Mouse (Mus musculus) spleen, postnatal 36 days (tissue): ENCODE measurements around the gene Tmem190.

Source experiments
- DNase-seq, 2 experiments: peaks; one replicate each; pipeline ENCODE4 v3.0.0; 2022; ENCODE audit warnings: low spot score in 2 of 2, mixed read lengths in 1 of 2

Tmem190 gene

DNA sequence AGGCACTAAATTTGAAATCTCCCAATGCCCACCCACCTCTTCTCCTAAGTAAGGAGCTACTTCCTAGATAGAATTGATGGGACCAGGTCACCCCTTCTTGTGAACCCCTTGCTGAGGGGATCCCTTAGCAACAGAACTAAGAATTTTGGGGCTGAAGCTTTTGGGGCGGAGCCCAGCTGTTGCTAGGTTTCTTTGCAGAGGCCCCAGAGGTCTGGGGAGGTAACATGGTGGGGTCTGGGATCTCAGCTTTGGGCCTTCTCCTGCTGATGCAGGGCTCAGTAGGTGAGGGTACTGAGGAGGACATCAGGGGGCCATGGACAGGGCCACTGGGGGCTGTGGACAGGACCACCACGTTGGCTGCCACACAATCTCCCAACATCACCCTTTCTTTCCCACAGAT is at the start of gene Tmem190, which contains the start of gene Il11:
Gene Tmem190, plus strand, starts transcription at position 179 of the 400 bp plus-strand sequence.
Gene Il11, minus strand, starts transcription at position 101 of the 400 bp plus-strand sequence.
- no peak for DNase-seq

DNA sequence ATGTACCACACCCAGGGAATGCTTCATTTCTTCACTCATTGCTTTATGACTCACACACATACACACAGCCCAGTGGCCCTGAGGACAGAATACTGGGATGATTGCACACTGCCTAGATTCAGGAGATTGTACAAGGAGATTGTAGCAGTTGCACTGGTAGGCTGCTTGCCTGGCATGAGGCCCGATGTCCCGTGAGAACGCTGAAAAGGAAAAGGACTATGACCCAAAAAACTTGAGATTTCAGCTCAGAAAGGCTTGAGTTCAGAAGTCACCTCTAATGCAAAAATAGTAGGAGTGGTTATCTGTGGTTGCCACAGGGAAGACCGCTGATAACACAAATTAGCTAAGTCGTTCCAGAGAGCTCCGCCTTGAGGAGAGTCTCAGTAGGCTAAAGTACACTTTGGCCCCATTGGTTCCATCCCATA is 49.8 kb upstream of the Tmem190 start:
- DNase-seq = no peak

DNA sequence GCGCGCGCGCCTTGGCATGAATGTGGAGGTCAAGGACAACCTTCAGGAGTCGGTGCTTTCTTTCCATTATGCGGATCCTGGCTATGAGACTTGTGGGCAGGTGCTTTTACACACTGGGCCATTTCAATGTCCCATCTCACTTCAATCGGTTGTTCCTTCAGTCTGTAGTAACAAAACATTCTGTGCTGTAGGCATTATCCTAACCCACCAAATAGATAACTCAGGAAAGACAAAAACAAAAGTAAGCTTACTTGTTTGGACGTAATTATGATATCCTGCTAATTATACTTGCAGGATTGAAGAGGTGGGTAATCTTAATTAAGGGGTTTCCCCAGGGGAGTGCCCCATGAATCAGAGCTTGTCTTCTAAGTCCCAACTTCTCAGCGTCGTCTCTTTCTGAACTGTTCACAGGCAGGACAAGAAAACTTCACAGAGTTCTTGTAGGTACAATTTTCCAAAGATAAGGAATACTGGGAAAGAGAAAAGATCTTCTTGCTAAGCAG is 43.6 kb upstream of the Tmem190 start:
- DNase-seq = no peak

DNA sequence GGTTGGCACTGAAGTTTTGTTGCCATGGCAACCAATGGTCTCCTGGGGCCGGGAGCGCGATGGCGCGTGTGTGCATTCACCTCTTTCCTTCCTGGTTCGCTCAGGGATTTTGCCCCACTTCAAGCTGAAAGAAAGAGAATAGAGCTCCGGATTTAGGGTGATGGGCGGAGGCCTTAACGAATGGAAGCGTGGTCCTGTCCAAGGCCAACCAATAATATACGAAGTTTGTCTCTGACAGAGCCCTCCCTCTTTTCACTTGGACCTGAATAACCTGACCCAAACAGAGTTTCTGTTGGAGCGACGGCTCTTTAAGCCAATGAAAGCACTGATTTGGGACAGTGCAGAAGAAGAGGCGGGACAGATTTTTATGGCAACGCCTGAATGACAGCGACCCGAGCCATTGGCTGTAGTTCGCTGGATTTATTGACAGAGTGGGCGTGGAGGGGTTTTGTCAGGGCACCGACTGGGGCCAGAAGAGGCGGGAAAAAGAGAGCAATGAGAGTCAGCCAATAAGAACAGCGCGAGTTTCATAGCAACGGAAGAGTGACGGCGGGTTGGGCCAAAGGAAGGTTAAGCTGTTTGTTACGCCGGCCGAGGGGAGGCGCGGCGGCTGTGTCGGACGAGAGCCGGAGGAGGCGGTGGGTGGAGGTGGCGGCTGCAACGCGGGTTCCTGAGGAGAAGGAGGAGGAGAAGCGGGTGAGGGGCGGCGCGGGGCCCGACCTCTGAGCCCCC is 43.0 kb upstream of the Tmem190 start, which contains the start of gene Kmt5c:
Gene Kmt5c, plus strand, starts transcription at position 572 of the 732 bp plus-strand sequence.
- peak; percentile 99 for DNase-seq

DNA sequence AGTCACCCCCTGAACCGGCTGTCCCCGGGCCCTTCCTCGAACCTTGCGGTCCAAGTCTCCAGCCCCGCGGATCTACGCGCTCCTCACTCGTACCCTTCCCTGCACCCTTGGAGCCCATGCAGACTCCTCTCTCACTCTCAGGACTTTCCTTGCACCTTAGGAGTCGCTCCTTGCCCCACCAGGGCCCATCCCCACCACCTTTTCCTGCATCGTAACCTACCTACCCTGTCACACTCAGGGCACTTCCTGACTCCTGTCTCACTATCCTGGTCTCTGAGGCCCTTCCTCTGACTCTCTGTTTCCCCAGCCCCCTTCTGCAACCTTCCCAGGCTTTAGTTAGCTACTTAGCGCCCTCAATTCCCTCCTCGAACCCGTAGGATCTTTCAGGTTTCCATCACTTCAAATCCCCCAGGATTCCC is 42.4 kb upstream of the Tmem190 start:
- DNase-seq = no peak

DNA sequence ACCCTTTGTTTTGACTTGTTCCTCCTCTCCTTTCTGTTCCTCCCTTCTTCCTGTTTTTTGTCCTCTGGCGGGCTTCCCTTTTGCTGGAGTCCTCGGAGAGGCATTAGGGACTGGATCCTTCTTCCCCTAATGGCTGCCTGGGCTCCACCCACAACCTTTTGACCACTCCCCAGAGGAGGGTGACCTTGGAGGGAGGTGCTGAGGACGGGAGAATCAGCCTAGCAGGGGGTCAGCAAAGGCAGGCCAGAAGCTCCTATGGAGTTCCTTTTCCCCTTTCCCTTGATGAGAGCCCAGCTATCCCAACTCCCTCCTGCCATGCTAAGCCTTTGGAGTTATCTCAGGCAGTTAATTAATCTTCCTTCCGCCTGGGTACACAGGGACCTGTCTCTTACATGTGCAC is 41.6 kb upstream of the Tmem190 start:
- peak; percentile 62 to 71 for DNase-seq

DNA sequence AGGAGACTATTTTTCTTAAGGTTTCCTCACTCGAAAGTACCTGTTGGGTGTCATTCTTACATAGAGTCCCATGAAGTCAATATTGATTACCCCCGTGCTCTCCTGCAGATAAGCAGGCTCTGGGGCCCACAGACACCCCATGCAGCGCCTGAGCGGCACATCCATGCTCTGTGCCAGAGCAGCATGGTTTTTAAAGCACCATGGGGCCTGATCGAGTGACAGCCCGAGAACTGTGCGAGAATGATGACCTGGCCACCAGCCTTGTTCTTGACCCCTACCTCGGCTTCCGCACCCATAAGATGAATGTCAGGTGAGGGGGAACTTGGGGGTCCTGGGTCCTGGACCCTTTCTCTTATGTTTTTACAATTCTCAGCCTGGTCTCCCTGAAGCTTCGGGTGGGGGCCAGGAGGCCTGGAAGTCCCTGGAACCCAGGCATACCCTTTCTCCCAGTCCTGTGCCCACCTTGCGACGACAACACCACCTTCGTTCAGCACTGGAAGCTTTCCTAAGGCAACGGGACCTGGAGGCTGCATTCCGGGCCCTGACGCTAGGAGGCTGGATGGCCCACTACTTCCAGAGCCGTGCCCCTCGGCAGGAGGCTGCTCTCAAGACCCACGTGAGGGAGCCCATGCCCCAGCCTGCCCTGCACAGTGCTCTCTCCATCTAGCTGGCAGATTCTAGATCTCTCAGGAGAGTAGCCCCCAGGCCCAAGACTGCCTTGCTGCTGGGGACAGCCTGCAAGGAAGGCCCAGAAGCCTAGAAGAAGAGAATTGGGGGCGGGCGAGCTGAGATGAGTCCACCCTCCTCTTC is 40.9 kb upstream of the Tmem190 start:
- DNase-seq = no peak

DNA sequence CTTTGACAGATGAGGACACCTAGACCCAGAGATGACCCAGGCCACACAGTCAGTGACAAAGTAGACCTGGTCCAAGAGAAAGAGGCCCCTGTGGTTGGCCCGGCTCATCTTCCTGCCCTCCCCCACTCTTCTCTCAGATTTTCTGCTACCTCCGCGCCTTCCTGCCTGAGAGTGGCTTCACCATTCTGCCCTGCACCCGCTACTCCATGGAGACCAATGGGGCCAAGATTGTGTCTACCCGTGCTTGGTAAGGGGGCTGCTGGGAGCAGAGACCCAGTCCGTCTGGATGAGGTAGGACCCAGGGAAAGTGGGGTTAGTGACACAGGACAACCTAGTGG is 40.3 kb upstream of the Tmem190 start:
- DNase-seq = no peak

DNA sequence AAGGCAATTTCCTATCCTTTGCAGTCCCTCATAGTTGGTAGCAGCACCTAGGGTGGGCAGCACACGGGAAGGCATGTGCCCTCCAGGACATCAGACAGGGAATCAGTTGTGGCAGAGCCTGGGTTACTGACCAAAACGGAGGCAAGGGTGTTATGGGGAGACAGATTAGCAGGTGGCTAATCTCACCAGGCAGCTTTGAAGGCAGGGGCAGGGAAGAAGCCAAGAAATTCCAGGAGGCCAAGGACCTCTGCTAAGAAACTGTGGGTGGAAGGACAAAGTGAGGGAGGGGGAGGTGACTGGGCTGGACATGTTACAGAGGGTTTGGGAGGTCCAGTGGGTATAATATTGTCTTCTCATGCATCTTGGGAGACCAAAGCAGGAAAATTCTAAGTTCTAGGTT is 39.4 kb upstream of the Tmem190 start:
- DNase-seq = no peak

DNA sequence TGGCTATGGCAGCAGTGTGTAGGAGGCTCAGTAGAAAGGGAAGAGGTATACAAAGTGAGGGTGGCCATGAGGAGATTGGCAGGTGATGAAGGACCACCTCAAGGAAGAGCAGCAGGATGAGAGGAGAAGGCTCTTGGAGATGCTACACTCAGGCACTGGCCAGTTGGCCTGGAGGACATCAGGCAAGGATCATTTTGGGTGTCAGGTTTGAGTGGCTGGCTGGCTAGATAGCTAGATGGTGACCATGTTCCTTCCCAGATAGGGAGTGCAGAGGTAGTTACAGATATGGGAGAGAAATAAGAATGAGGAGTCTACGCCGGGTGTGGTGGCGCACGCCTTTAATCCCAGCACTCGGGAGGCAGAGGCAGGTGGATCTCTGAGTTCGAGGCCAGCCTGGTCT is 37.9 kb upstream of the Tmem190 start:
- no peak for DNase-seq

DNA sequence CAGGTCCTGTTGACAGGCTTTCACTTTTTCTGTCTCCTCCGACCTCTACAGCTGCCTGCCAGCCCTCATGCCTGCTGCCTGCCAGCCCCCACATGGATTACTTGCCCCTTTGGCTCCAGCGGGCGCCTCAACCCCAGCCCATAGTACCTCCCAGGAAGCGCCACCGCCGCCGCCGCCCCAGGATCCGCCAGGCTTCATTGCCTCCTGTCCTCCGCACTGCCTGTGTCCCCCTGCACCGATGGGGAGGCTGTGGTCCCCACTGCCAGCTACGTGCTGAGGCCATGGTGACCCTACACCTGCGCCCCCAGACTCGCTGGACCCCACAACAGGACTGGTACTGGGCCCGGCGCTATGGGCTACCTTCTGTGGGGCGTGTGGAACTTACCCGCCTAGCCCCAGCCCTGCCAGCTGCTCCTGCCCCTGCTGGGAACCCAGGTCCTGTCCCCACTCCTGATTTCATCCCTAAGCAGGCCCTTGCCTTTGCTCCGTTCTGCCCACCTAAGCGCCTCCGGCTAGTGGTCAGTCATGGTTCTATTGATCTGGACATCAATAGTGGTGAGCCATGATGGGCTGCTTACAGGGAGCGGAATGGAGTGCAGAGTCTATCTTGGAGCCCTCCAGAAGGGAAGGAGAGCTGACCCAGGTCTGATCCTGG is 36.3 kb upstream of the Tmem190 start:
- no peak for DNase-seq

DNA sequence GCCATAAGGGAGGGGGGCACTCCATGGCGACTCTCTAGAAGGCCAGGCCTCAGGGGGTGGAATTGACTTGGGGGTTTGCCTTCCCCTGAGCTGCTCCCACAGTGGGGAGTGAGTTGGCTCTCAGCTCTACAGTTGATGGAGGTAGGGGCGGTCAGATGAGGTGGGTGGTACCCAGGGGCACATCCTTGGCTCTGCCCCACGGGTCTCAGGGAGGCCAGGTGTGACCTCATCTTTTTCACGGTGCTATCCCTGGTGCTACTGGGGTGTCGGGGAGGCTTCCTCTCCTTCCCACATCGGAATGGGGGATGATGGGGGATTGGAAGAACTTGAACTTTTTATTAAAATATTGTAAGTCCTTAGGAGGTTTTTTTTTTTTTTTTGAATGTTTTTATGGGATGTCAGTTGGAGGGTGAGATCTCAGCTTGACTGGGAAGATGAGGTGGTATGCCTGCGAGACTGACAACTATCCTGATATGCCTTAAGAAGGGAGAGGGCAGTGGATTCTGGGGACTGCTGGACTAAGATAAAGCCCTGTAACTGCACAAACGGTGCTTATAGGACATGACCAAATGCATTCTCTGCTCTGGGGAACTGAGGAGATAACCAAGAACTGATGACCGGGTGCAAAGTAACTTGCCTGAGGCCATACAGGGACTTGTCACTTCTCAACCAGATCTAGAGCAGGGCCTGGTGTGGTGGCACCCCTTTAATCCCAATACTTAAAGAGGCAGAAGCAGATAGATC is 35.4 kb upstream of the Tmem190 start:
- DNase-seq = peak in 1 of 2 experiments; percentile 16

DNA sequence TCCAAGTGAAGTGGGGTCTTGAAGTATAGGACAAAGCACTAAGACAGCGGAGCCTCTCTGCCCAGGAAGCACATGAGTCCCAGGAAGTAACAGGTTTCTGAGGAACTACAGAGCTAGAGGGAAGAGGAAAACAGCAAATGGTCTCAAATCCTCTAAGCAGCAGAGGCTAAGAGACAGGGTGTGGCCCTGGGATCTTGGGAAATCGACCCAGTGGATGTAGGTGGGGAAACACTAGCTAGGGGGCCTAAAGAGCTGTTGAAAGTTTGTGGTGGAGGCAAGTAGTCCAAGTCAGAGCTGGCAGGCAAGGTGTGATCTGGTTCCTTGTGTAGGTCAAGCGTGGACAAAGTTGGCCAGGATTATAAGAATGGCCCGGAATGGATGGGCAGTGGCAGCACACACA is 34.4 kb upstream of the Tmem190 start:
- DNase-seq = no peak

DNA sequence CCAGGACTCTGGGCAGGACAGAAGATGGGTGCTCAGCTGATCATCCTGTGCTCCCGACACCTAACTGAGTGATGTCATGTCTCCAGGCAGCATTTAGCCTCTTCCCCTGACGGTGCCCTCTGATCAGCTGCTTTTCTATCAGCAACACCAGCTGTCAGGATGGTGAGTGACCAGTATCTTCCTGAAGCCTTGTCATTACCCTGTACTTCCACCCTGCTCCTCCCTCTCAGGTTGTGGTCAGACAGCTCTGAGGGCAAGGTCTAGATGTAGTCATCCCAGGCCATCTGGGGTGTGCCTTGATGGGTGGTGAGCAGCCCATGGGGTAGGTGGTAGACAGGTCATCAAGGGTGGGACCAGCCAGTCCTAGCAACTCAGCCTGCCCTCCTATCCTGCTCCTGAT is 33.6 kb upstream of the Tmem190 start:
- DNase-seq = no peak

DNA sequence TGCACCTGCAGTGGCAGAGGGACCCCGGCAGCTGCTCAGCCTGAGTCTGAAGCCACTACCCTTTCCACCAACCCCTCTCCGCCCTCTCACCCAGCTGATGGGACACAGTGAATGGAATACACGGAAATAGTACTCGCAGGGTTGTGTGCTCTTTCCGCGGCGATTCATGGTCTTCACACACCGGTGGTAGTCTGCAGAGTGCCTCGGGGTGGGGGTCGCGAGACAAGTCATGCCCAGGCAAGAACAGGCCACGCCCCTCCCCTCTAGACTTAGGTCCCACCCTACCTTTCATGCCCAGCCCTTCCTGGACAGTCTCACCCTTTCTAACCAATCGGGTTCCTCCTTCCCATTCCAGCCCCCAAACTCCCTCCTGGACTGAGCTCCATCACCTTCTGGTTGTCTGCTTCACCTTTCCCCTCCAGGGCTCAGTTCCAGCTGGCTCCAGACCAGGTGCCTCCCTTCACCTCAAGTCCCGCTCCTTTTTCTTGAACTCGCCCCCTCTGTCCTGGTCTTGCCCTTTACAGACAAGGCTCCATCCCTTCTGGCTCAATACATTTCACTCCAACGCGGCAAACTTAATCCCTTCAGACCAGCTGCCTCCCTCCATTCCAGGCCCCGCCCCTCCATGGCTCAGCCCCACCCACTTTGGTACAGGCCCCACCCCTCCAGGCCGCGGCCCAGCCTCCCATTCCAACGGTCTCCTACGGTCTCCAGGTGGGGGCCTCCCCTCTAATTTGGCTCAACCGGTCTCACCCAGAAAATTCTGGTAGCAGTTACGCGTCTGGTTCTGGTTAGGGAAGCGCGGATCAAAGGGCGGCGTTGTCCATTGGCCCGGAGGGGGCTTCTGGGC is 30.5 kb upstream of the Tmem190 start:
- peak in 1 of 2 experiments; percentile 18 for DNase-seq

DNA sequence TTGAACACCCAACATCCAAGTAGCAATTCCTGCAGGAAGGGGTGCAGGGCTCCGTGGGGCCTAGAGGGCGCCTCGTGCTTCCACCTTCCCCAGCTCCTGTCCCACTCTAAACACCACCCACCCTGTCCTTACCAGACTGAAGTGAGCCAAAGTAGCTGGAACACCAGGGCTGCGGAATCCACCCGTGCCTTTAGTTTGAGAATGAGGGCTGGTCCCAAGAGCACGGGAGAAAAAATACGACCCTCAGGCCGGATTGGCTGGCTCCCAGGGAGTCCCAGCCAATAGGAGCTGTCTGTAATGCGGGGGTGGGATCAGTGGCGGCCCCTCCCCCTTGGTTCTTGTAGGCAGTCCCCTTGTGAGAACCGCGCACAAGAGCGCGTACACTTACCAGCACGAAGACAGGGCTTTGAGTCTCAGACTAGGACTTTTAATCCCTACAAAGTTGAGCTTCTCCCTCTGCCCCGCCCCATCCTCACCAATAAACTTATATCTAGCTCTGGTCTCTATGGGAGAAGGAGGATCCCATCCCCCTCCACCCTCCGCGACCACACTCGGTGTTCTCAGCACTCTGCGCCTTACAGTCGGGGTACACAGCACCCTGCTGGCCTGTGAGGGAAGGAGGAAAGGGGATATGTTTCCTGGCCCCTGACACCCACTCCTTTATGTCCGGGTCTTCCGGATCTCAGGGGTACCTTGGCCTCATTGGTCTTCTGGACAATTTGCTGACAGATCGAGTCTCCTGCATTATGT is 29.7 kb upstream of the Tmem190 start, which contains the start of gene Cox6b2:
Gene Cox6b2, minus strand, starts transcription at position 274 of the 750 bp plus-strand sequence.
- DNase-seq = peak; percentile 75 to 83

DNA sequence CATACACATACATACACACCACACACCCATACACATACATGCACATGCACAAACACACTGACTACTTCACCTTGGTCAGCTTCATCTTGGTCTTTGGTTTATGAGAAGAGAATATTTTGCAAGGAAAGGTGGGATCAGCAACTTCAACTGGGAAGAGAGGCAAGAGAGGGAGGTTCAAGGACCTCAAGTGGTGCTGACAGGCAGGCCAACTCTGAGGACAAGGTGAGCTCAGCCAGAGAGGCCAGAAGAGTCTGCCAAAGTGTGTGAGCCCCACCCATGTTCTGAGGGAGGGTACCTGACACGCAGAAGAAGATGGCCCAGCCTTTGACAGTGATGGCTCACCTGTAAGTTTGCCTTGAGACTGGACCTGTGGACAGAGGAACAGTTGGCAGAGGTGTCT is 23.1 kb upstream of the Tmem190 start:
- DNase-seq = no peak

DNA sequence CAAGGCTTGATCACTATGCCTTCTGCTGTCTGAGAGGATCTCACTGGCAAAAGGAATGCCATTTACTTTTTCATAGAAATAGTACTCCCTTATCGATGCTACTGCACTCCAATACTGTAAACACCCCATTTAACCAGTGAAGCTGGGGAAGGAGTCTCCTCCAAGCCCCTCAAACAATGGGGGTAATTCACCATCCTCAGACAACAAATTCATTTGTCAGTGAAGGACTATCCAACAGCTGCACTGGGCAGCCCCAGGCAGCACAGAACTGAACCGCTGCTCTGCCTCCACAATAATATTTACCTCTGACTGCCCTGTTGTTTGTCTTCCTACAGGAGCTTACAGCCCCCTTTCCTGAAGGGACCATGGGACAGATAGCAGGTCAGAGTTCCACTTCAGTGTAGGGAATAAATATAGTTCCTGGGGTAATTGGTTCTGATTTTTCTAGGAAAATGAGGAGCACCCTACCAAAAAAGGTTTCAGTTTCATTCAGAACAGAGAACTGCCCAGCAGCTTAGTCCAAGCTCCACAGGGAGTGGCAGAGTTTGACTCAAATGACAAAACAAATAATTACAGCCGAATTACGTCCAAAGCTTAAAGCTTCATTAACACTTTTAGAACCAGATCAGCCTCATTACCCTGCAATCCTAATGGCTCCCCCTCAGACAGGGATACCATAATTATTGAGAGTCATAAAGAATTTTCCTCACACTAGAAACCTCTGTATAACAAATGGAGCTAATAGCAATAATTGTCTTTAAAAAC is 17.6 kb upstream of the Tmem190 start:
- no peak for DNase-seq

DNA sequence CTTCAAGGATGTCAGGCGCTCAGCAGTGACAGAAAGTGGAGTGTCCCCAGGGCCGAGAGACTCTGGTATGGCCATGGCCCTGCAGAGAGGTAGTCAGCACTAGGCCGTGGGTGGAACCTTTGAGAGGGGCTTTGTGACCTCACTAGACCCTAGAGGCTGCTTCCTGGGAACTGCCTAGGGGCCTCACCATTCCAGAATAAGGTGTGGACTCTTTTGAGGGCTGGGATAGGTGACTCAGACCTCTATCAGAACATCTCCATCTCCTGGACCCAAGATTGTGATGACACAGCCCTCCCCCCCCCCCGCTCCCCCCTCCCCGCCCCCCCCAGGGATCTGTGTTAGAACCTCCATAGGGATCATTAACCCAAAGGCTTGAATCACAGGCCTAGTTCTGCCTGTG is 11.5 kb upstream of the Tmem190 start, which contains the start of gene Fam71e2:
Gene Fam71e2, minus strand, starts transcription at position 101 of the 400 bp plus-strand sequence.
- no peak for DNase-seq
